Mouse (Mus musculus): ENCODE results near the gene Cst11. TPM values are rescaled to one million over a fixed set of nuclear protein-coding genes. Genes with fewer than 3 reads are reported as not detected.
A peak's percentile ranks its signal among the peaks of the same experiment; 100 is the strongest.

The Cst11 gene
- polyA plus RNA-seq, 1 experiment, result not detected

- peak overlapping the region; percentile 28; the same call in 1 of the 2 replicates for H3K4me3 ChIP-seq (ENCODE audit: insufficient read depth, low read length)
- H3K27ac ChIP-seq (ENCODE audit: insufficient read depth, low read length), result no peak overlapping the region
- H3K4me1 ChIP-seq (ENCODE audit: control insufficient read depth, insufficient read depth, low read length), result no peaks in the 10 kb centered on the region; the same call in 1 of the 2 replicates
- no peak for TF ChIP-seq POLR2A (IDR thresholded peaks at IDR 0.05; ENCODE audit: low read depth, low read length)
- TF ChIP-seq CTCF (IDR thresholded peaks at IDR 0.05; ENCODE audit: borderline replicate concordance, insufficient read depth, low read length), result no peak
These were observed 19.1 kb downstream of the Cst11 start for GRCm38 (mm10) chr2:148751893-148752813.

DNA sequence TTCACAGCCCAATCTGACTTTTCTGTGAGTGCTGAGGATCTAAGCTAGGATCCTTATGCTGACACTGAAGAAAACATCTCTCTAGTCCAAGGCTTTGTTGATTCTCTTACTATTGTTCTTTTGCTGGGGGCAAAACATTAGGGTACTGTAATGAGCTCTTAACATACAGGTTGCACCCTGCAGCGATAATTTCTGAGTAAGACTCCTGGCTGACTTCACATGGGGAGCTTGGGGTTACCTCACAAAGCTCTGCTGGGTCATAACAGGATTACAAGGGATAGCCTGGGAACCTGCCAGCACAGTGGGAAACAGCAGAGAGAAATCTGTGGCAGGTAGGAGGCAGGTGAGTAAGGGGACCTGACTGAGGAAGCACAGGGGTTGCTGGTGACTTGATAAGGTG is 21.2 kb downstream of the Cst11 start, which contains the start of gene Cstl1:
Gene Cstl1, plus strand, starts transcription at position 301 of the 400 bp plus-strand sequence.
- Histone ChIP-seq H3K4me3 (ENCODE audit: insufficient read depth, low read length) (no peak within 1 kb of the TSS), H3K4me1 (ENCODE audit: control insufficient read depth, insufficient read depth, low read length) (no peaks in the 10 kb centered on the region; the same call in 1 of the 2 replicates), H3K27ac (ENCODE audit: insufficient read depth, low read length) (no peak within 1 kb of the TSS)
- TF ChIP-seq CTCF (IDR thresholded peaks at IDR 0.05; ENCODE audit: borderline replicate concordance, insufficient read depth, low read length) (no peak), POLR2A (IDR thresholded peaks at IDR 0.05; ENCODE audit: low read depth, low read length) (no peak)

DNA sequence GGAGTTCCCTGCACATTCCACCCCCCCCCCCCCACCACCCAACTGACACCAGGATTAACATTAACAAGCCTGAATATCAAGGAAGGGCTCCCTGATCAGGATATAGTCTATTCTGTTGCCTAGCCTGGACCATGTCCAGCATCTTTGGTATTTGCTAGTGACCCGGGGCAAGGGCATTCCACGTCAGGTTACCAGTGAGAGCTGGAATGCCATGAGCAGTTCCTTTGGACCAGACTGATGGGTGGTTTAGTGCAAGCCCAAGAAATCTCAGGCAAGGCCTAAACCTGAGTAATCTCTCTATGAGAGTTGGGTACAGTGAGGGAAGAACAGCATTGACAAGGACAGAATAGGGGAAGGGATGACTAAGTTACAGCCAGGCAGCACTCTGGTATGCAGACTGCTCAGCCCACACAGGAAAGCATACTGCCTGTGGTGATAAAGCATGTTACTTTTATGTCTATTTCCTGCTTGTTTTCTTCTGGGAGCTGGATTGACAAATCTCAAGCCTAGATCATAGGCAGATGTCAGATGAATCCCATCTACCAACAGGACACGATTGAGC is 27.4 kb downstream of the Cst11 start:
- Histone ChIP-seq H3K27ac (ENCODE audit: insufficient read depth, low read length) (no peak overlapping the region; the same call in 1 of the 2 replicates), H3K4me3 (ENCODE audit: insufficient read depth, low read length) (no peak overlapping the region)

GRCm38 (mm10) chr2:148743001-148743400 is 28.3 kb downstream of the Cst11 start:
- TF ChIP-seq POLR2A (IDR thresholded peaks at IDR 0.05; ENCODE audit: low read depth, low read length) (no peak), CTCF (IDR thresholded peaks at IDR 0.05; ENCODE audit: borderline replicate concordance, insufficient read depth, low read length) (no peak)
- Histone ChIP-seq H3K4me3 (ENCODE audit: insufficient read depth, low read length) (no peak overlapping the region), H3K27ac (ENCODE audit: insufficient read depth, low read length) (no peak overlapping the region), H3K4me1 (ENCODE audit: control insufficient read depth, insufficient read depth, low read length) (peaks cover 11% of the 10 kb centered on the region)

More for the DNA sequence above, 27.4 kb downstream of the Cst11 start:
- TF ChIP-seq POLR2A (IDR thresholded peaks at IDR 0.05; ENCODE audit: low read depth, low read length) (no peak), CTCF (IDR thresholded peaks at IDR 0.05; ENCODE audit: borderline replicate concordance, insufficient read depth, low read length) (no peak)
- peaks cover 11% of the 10 kb centered on the region for H3K4me1 ChIP-seq (ENCODE audit: control insufficient read depth, insufficient read depth, low read length)

- Histone ChIP-seq H3K4me1 (ENCODE audit: control insufficient read depth, insufficient read depth, low read length) (no peaks in the 10 kb centered on the region), H3K27ac (ENCODE audit: insufficient read depth, low read length) (no peak within 1 kb of the TSS), H3K4me3 (ENCODE audit: insufficient read depth, low read length) (peak within 1 kb of the TSS; percentile 80)
- no peak for TF ChIP-seq CTCF (IDR thresholded peaks at IDR 0.05; ENCODE audit: borderline replicate concordance, insufficient read depth, low read length)
- TF ChIP-seq POLR2A (IDR thresholded peaks at IDR 0.05; ENCODE audit: low read depth, low read length), result peak; percentile 98
These were observed 38.8 kb downstream of the Cst11 start, which contains the start of gene Napb for GRCm38 (mm10) chr2:148732327-148733000. TSS of gene Napb (minus strand) at chr2:148732467.

DNA sequence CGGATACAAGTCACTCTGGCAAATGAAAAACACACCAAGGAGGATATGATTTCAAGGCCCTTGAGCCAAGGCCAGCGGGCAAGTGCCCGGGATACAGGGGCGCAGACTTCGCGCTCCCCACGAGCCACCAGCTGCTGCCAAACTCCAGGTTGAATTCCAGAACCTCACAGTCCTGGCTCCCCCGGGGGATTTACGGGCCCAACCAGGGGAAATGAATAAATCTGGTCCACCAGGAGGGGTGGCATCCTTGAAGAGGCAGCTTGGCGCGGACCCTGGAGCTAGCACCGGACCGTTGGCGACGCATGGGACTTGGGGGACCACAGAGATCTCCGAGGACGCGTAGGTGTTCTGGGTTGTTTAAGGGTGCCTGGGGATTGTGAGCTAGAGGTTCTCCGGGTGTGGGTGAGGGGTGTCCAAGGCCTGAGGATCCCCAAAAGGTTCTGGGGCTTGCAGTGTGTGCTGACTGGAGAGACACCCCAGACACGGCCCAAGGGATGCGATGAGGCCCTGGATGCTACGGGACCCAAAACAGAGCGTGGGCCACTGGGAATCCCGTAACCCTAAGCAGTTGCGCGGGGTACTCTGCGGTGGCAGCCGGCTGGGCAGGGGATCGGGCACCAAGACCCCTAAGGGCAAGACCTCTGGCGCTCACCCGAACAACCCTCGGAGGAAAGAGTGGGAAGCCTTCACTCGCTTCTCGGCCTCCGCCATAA is 39.5 kb downstream of the Cst11 start:
- H3K4me1 ChIP-seq (ENCODE audit: control insufficient read depth, insufficient read depth, low read length), result no peaks in the 10 kb centered on the region
- no peak for TF ChIP-seq CTCF (IDR thresholded peaks at IDR 0.05; ENCODE audit: borderline replicate concordance, insufficient read depth, low read length)
- no peak for TF ChIP-seq POLR2A (IDR thresholded peaks at IDR 0.05; ENCODE audit: low read depth, low read length)
- H3K27ac ChIP-seq (ENCODE audit: insufficient read depth, low read length), result no peak overlapping the region
- H3K4me3 ChIP-seq (ENCODE audit: insufficient read depth, low read length), result peak overlapping the region; percentile 80

GRCm38 (mm10) chr2:148719271-148719995 is 51.9 kb downstream of the Cst11 start:
- Histone ChIP-seq H3K4me3 (ENCODE audit: insufficient read depth, low read length) (no peak overlapping the region), H3K4me1 (ENCODE audit: control insufficient read depth, insufficient read depth, low read length) (0 out of 2 replicates have a peak, but pooled peaks cover 2% of the 10 kb centered on the region), H3K27ac (ENCODE audit: insufficient read depth, low read length) (0 out of 2 replicates have a peak overlapping the region, but pooled peaks have one; percentile 25)
- TF ChIP-seq POLR2A (IDR thresholded peaks at IDR 0.05; ENCODE audit: low read depth, low read length), result no peak
- no peak for TF ChIP-seq CTCF (IDR thresholded peaks at IDR 0.05; ENCODE audit: borderline replicate concordance, insufficient read depth, low read length)

Other genes with a start within 250 kb of the Cst11 start
- gene Nxt1, start 98.9 kb downstream of the Cst11 start, polyA plus RNA-seq (2011; ENCODE audit: insufficient read length, low read depth, missing spikeins), result 19.8 and 25.5 TPM in 2 replicates
- 17.8 and 23.5 TPM in 2 replicates for gene Gzf1, start 90.5 kb downstream of the Cst11 start, polyA plus RNA-seq (2011; ENCODE audit: insufficient read length, low read depth, missing spikeins)
- gene Napb, start 39.0 kb downstream of the Cst11 start, polyA plus RNA-seq (2011; ENCODE audit: insufficient read length, low read depth, missing spikeins), result 2.5 and 2.8 TPM in 2 replicates
- not detected in 2 replicates for gene Cstl1, start 21.1 kb downstream of the Cst11 start, polyA plus RNA-seq (2011; ENCODE audit: insufficient read length, low read depth, missing spikeins)
- gene 8030411F24Rik, start 10.5 kb upstream of the Cst11 start, polyA plus RNA-seq (2011; ENCODE audit: insufficient read length, low read depth, missing spikeins), result not detected in 2 replicates
- not detected in 2 replicates for gene Cst12, start 17.9 kb upstream of the Cst11 start, polyA plus RNA-seq (2011; ENCODE audit: insufficient read length, low read depth, missing spikeins)
- not detected in 2 replicates for gene Cst8, start 27.3 kb upstream of the Cst11 start, polyA plus RNA-seq (2011; ENCODE audit: insufficient read length, low read depth, missing spikeins)
- gene Cst13, start 48.6 kb upstream of the Cst11 start, polyA plus RNA-seq (2011; ENCODE audit: insufficient read length, low read depth, missing spikeins), result not detected in 2 replicates
- gene Cst9, start 63.6 kb upstream of the Cst11 start, polyA plus RNA-seq (2011; ENCODE audit: insufficient read length, low read depth, missing spikeins), result not detected in 2 replicates
- not detected in 2 replicates for gene 9230104L09Rik, start 93.5 kb upstream of the Cst11 start, polyA plus RNA-seq (2011; ENCODE audit: insufficient read length, low read depth, missing spikeins)
- 381 and 419 TPM in 2 replicates for gene Cst3, start 104.2 kb upstream of the Cst11 start, polyA plus RNA-seq (2011; ENCODE audit: insufficient read length, low read depth, missing spikeins)
- gene Gm1330, start 231.8 kb upstream of the Cst11 start, polyA plus RNA-seq (2011; ENCODE audit: insufficient read length, low read depth, missing spikeins), result not detected in 2 replicates
- not detected in 2 replicates for gene Gm10750, start 245.7 kb upstream of the Cst11 start, polyA plus RNA-seq (2011; ENCODE audit: insufficient read length, low read depth, missing spikeins)

Data from embryonic fibroblast, embryonic 13.5 days (primary cell).